Mouse (Mus musculus) heart, postnatal 0 days (tissue): ENCODE measurements around the gene Zfp94.

ENCODE experiments used
- CTCF ChIP-seq: IDR thresholded peaks from 2 replicates; pipeline ENCODE4 v1.5.1; 2016; ENCODE audit warnings: antibody characterized with exemption, control low read depth, low read depth
- EP300 ChIP-seq: IDR thresholded peaks from 2 replicates; pipeline ENCODE4 v1.6.1; 2016; ENCODE audit warnings: antibody characterized with exemption, low read depth

DNA sequence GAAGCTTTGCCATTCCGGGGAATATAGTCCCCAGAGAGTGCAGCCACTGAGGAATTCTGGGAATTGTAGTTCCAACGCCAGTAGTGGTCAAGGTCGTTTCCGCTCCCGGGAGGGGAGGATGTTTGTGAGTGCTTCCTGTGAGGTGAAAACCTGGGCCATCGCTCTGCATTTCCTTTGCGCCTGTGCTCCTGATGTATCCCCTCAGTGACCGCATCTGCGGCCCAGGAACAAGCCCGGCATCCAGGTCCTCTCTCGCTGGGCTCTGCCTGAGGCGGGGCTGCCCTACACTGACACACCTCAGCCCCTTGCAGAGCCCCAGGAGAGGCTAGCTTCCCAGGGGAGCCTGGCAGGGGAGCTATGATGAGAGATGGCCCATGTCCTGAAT is 46.2 kb downstream of the Zfp94 start, which contains the start of gene Zfp93:
- TF ChIP-seq CTCF: no peak
- TF ChIP-seq EP300: no peak
